Mouse (Mus musculus) frontal cortex, postnatal 36 days (tissue): Measurements from ENCODE around the gene Slc22a23.
A peak's percentile ranks its signal among the peaks of the same experiment; 100 is the strongest.

Experiments
- DNase-seq, 2 experiments: peaks; one replicate each; pipeline ENCODE4 v3.0.0; 2022; ENCODE audit warnings: low spot score in 2 of 2

The Slc22a23 gene

GRCm38 (mm10) chr13:34301585-34301984 is 43.4 kb downstream of the Slc22a23 start:
- DNase-seq = no peak

GRCm38 (mm10) chr13:34299351-34300333 is 45.3 kb downstream of the Slc22a23 start:
- DNase-seq = no peak

GRCm38 (mm10) chr13:34298674-34299073 is 46.3 kb downstream of the Slc22a23 start:
- DNase-seq = no peak

- DNase-seq = no peak
Measured at GRCm38 (mm10) chr13:34298061-34298460, 46.9 kb downstream of the Slc22a23 start.

- peak; percentile 30 to 75 for DNase-seq
Measured at GRCm38 (mm10) chr13:34295787-34296435, 49.1 kb downstream of the Slc22a23 start.

GRCm38 (mm10) chr13:34294212-34294611 is 50.8 kb downstream of the Slc22a23 start:
- no peak for DNase-seq

- no peak for DNase-seq
Measured at GRCm38 (mm10) chr13:34292042-34292441, 52.9 kb downstream of the Slc22a23 start.

GRCm38 (mm10) chr13:34290346-34290745 is 54.6 kb downstream of the Slc22a23 start:
- DNase-seq = no peak

GRCm38 (mm10) chr13:34289567-34289966 is 55.4 kb downstream of the Slc22a23 start:
- DNase-seq = no peak

GRCm38 (mm10) chr13:34288129-34288528 is 56.9 kb downstream of the Slc22a23 start:
- no peak for DNase-seq

- no peak for DNase-seq
Measured at GRCm38 (mm10) chr13:34287601-34288083, 57.3 kb downstream of the Slc22a23 start.

GRCm38 (mm10) chr13:34281360-34281759 is 63.6 kb downstream of the Slc22a23 start:
- DNase-seq = no peak

GRCm38 (mm10) chr13:34278759-34279270 is 66.2 kb downstream of the Slc22a23 start:
- DNase-seq = no peak

- no peak for DNase-seq
Measured at GRCm38 (mm10) chr13:34278288-34278701, 66.7 kb downstream of the Slc22a23 start.

- no peak for DNase-seq
Measured at GRCm38 (mm10) chr13:34277611-34278010, 67.4 kb downstream of the Slc22a23 start.

- DNase-seq = no peak
Measured at GRCm38 (mm10) chr13:34277001-34277400, 68.0 kb downstream of the Slc22a23 start.

- no peak for DNase-seq
Measured at GRCm38 (mm10) chr13:34274890-34275289, 70.1 kb downstream of the Slc22a23 start.

- DNase-seq = no peak
Measured at GRCm38 (mm10) chr13:34274417-34274816, 70.6 kb downstream of the Slc22a23 start.

- DNase-seq = no peak
Measured at GRCm38 (mm10) chr13:34272275-34273054, 72.5 kb downstream of the Slc22a23 start.

GRCm38 (mm10) chr13:34271665-34272064 is 73.3 kb downstream of the Slc22a23 start:
- DNase-seq = no peak

GRCm38 (mm10) chr13:34270886-34271602 is 73.9 kb downstream of the Slc22a23 start:
- DNase-seq = no peak
